Mouse (Mus musculus): Measurements from ENCODE around the gene Pds5a.
A peak's percentile ranks its signal among the peaks of the same experiment; 100 is the strongest.
"Not testable (repeated sequence)": the region's sequence is repeated elsewhere in the genome, so short reads cannot be mapped to it uniquely, and the experiment has no call there.

Pds5a gene

GRCm38 (mm10) chr5:65696821-65697485, 1.1 kb downstream of the Pds5a start:
- DNase-seq (ENCODE audit: low spot score in 2 of 2), result peak; percentile 74 to 75

GRCm38 (mm10) chr5:65694076-65694475, 4.0 kb downstream of the Pds5a start:
- not testable (repeated sequence) for DNase-seq (ENCODE audit: low spot score in 2 of 2)

GRCm38 (mm10) chr5:65693018-65693417, 5.1 kb downstream of the Pds5a start:
- no peak for DNase-seq (ENCODE audit: low spot score in 2 of 2)

- no peak for DNase-seq (ENCODE audit: low spot score in 2 of 2)
Measured at GRCm38 (mm10) chr5:65688806-65689205, 9.3 kb downstream of the Pds5a start.

GRCm38 (mm10) chr5:65686806-65687205, 11.3 kb downstream of the Pds5a start:
- DNase-seq (ENCODE audit: low spot score in 2 of 2), result no peak

GRCm38 (mm10) chr5:65678826-65679225, 19.2 kb downstream of the Pds5a start:
- DNase-seq (ENCODE audit: low spot score in 2 of 2), result no peak

GRCm38 (mm10) chr5:65672162-65672561, 25.9 kb downstream of the Pds5a start:
- DNase-seq (ENCODE audit: low spot score in 2 of 2), result no peak

GRCm38 (mm10) chr5:65667644-65668043, 30.4 kb downstream of the Pds5a start:
- DNase-seq (ENCODE audit: low spot score in 2 of 2), result no peak

GRCm38 (mm10) chr5:65665370-65665769, 32.7 kb downstream of the Pds5a start:
- DNase-seq (ENCODE audit: low spot score in 2 of 2), result no peak

GRCm38 (mm10) chr5:65661958-65662357, 36.1 kb downstream of the Pds5a start:
- no peak for DNase-seq (ENCODE audit: low spot score in 2 of 2)

- DNase-seq (ENCODE audit: low spot score in 2 of 2), result no peak
Measured at GRCm38 (mm10) chr5:65653786-65654185, 44.3 kb downstream of the Pds5a start.

- no peak for DNase-seq (ENCODE audit: low spot score in 2 of 2)
Measured at GRCm38 (mm10) chr5:65638896-65639295, 59.2 kb downstream of the Pds5a start.

- no peak for DNase-seq (ENCODE audit: low spot score in 2 of 2)
Measured at GRCm38 (mm10) chr5:65624340-65624739, 73.7 kb downstream of the Pds5a start.

- no peak for DNase-seq (ENCODE audit: low spot score in 2 of 2)
Measured at GRCm38 (mm10) chr5:65613152-65613924, 84.7 kb downstream of the Pds5a start.

- DNase-seq (ENCODE audit: low spot score in 2 of 2), result no peak
Measured at GRCm38 (mm10) chr5:65610541-65610940, 87.5 kb downstream of the Pds5a start.

- no peak for DNase-seq (ENCODE audit: low spot score in 2 of 2)
Measured at GRCm38 (mm10) chr5:65609769-65610168, 88.3 kb downstream of the Pds5a start.

GRCm38 (mm10) chr5:65606820-65607219, 91.3 kb downstream of the Pds5a start:
- DNase-seq (ENCODE audit: low spot score in 2 of 2), result no peak

GRCm38 (mm10) chr5:65599681-65600080, 98.4 kb downstream of the Pds5a start:
- no peak for DNase-seq (ENCODE audit: low spot score in 2 of 2)

GRCm38 (mm10) chr5:65592421-65592820, 105.7 kb downstream of the Pds5a start:
- no peak for DNase-seq (ENCODE audit: low spot score in 2 of 2)

GRCm38 (mm10) chr5:65590199-65590598, 107.9 kb downstream of the Pds5a start:
- DNase-seq (ENCODE audit: low spot score in 2 of 2), result no peak

- DNase-seq (ENCODE audit: low spot score in 2 of 2), result no peak
Measured at GRCm38 (mm10) chr5:65586291-65586690, 111.8 kb downstream of the Pds5a start.

- DNase-seq (ENCODE audit: low spot score in 2 of 2), result no peak
Measured at GRCm38 (mm10) chr5:65578545-65578944, 119.5 kb downstream of the Pds5a start.

- no peak for DNase-seq (ENCODE audit: low spot score in 2 of 2)
Measured at GRCm38 (mm10) chr5:65575896-65576295, 122.2 kb downstream of the Pds5a start.

All from right cerebral cortex, adult 2 months (tissue).